Mouse (Mus musculus) midbrain, embryonic 11.5 days (tissue): ENCODE measurements at regions not wholly inside any gene's neighbourhood (a gene's known extent, or its start where the extent isn't known, plus 50 kb on each side); places are given as distances from the start of the nearest gene placed in this dataset.

Experiments used
- ATAC-seq: fragments of 200-750 bp; cut with Nextera tagmentation; 2 replicates; pipeline ENCODE4 v1.8.0; 2017; ENCODE audit warnings: moderate TSS enrichment, moderate library complexity; ENCODE audit not compliant: low FRiP score
- DNase-seq: peaks from one replicate; pipeline ENCODE4 v3.0.0; 2015; ENCODE audit warnings: low spot score; ENCODE audit errors: missing footprints
- H3K27ac ChIP-seq: fragments of 300-500 bp; sonication (generic); 2 replicates; pipeline ENCODE4 v1.5.1; 2014; ENCODE audit warnings: low read depth, low read length
- H3K27me3 ChIP-seq: fragments of 300-500 bp; sonication (generic); 2 replicates; pipeline ENCODE4 v1.6.1; 2014; ENCODE audit warnings: mild to moderate bottlenecking, low read length, moderate library complexity, mixed read lengths; ENCODE audit not compliant: control insufficient read depth, insufficient read depth
- H3K36me3 ChIP-seq: fragments of 300-500 bp; sonication (generic); 2 replicates; pipeline ENCODE4 v1.6.1; 2014; ENCODE audit warnings: mild to moderate bottlenecking, low read length, moderate library complexity, mixed read lengths; ENCODE audit not compliant: control insufficient read depth, insufficient read depth
- H3K4me1 ChIP-seq: fragments of 300-500 bp; sonication (generic); 2 replicates; pipeline ENCODE4 v1.6.1; 2014; ENCODE audit warnings: low read length; ENCODE audit not compliant: control insufficient read depth, insufficient read depth
- H3K4me2 ChIP-seq: fragments of 300-500 bp; sonication (generic); 2 replicates; pipeline ENCODE4 v1.6.1; 2014; ENCODE audit warnings: mild to moderate bottlenecking, moderate library complexity
- H3K4me3 ChIP-seq: fragments of 300-500 bp; sonication (generic); 2 replicates; pipeline ENCODE4 v1.5.1; 2014; ENCODE audit warnings: low read depth, low read length
- H3K9ac ChIP-seq: fragments of 300-500 bp; sonication (generic); 2 replicates; pipeline ENCODE4 v1.6.1; 2014; ENCODE audit warnings: low read length
- H3K9me3 ChIP-seq: fragments of 300-500 bp; sonication (generic); 2 replicates; pipeline ENCODE4 v1.6.1; 2016; ENCODE audit warnings: low read length; ENCODE audit not compliant: control insufficient read depth
- whole genome bisulfite sequencing: fragments of 180-500 bp; shearing (Covaris S2); extraction: QIAGEN DNeasy Blood & Tissue Kit; methylation state at CpG from one replicate; pipeline ENCODE4 v1.1.7; 2014; 5-methylcytosine and 5-hydroxymethylcytosine counted together

- no peaks in the 10 kb centered on the region for H3K36me3 ChIP-seq
- no peak overlapping the region for H3K9ac ChIP-seq
- no peak for ATAC-seq
- no peaks in the 10 kb centered on the region for H3K4me1 ChIP-seq
- no peaks in the 10 kb centered on the region for H3K27me3 ChIP-seq
- H3K4me2 ChIP-seq = no peak overlapping the region
- WGBS = 89% methylated on average over 5 of the region's 5 CpGs
- no peaks in the 10 kb centered on the region for H3K9me3 ChIP-seq
- H3K27ac ChIP-seq = no peak overlapping the region
- no peak overlapping the region for H3K4me3 ChIP-seq
- no peak for DNase-seq
These were observed 65.9 kb upstream of the Bod1l start for GRCm38 (mm10) chr5:41910053-41910452.

GRCm38 (mm10) chr5:41907749-41908148 is 63.6 kb upstream of the Bod1l start:
- DNase-seq = no peak
- Histone ChIP-seq H3K9ac (no peak overlapping the region), H3K27ac (no peak overlapping the region), H3K27me3 (no peaks in the 10 kb centered on the region), H3K4me1 (no peaks in the 10 kb centered on the region), H3K4me2 (no peak overlapping the region), H3K4me3 (no peak overlapping the region), H3K9me3 (no peaks in the 10 kb centered on the region), H3K36me3 (no peaks in the 10 kb centered on the region)
- no peak for ATAC-seq
- WGBS = 91% methylated on average over 1 of the region's 1 CpGs

DNA sequence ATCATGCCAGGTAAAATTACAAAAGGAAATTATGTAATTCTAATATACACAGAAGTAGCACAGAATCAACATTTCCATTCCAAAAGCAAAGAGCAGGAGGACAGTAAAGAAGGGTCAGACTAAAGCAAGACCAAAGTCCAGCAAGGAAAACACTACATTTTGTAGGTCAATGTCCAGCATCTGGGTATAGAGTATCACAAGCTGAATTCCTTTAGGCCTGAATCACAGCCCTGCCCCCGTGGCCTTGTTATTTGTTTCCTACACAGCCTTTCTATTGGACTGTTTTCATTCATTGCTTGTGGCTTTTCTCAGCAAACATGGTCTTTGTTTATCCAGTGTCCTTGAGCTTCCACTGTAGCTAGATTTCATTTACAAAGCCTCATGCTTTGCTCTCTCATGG is 60.4 kb upstream of the Bod1l start:
- Histone ChIP-seq H3K9me3 (no peaks in the 10 kb centered on the region), H3K4me3 (no peak overlapping the region), H3K9ac (no peak overlapping the region), H3K4me1 (no peaks in the 10 kb centered on the region), H3K27ac (no peak overlapping the region), H3K4me2 (no peak overlapping the region), H3K36me3 (no peaks in the 10 kb centered on the region), H3K27me3 (no peaks in the 10 kb centered on the region)
- DNase-seq (no peak), ATAC-seq (no peak)
- 60% methylated on average over 1 of the region's 1 CpGs for WGBS

GRCm38 (mm10) chr5:41899237-41899636 is 55.1 kb upstream of the Bod1l start:
- H3K9ac ChIP-seq = no peak overlapping the region
- H3K4me1 ChIP-seq = no peaks in the 10 kb centered on the region
- no peaks in the 10 kb centered on the region for H3K36me3 ChIP-seq
- ATAC-seq = no peak
- no peaks in the 10 kb centered on the region for H3K9me3 ChIP-seq
- no peaks in the 10 kb centered on the region for H3K27me3 ChIP-seq
- H3K27ac ChIP-seq = no peak overlapping the region
- no peak overlapping the region for H3K4me2 ChIP-seq
- H3K4me3 ChIP-seq = no peak overlapping the region
- DNase-seq = no peak
- 82% methylated on average over 2 of the region's 2 CpGs for WGBS

GRCm38 (mm10) chr5:41898748-41899147 is 54.6 kb upstream of the Bod1l start:
- H3K9me3 ChIP-seq = no peaks in the 10 kb centered on the region
- DNase-seq = no peak
- no peak overlapping the region for H3K9ac ChIP-seq
- no peaks in the 10 kb centered on the region for H3K27me3 ChIP-seq
- ATAC-seq = no peak
- no peaks in the 10 kb centered on the region for H3K4me1 ChIP-seq
- WGBS = 82% methylated on average over 1 of the region's 1 CpGs
- H3K27ac ChIP-seq = no peak overlapping the region
- no peak overlapping the region for H3K4me2 ChIP-seq
- no peak overlapping the region for H3K4me3 ChIP-seq
- H3K36me3 ChIP-seq = no peaks in the 10 kb centered on the region
